Mouse (Mus musculus) olfactory bulb, adult 2 months (tissue): Measurements from ENCODE around the gene Enho. TPM values are rescaled to one million over a fixed set of nuclear protein-coding genes. Genes with fewer than 3 reads are reported as not detected.

ENCODE experiments used
- H3K27ac ChIP-seq: fragments of 200-500 bp; 2 replicates; pipeline ENCODE4 v1.5.1; 2012; ENCODE audit warnings: low read depth, low read length; ENCODE audit not compliant: insufficient read depth
- H3K4me1 ChIP-seq: fragments of 200-500 bp; 2 replicates; pipeline ENCODE4 v1.6.1; 2012; ENCODE audit warnings: low read length; ENCODE audit not compliant: control insufficient read depth, insufficient read depth
- H3K4me3 ChIP-seq: fragments of 200-500 bp; 2 replicates; pipeline ENCODE4 v1.5.1; 2012; ENCODE audit warnings: mild to moderate bottlenecking, low read depth, low read length, moderate library complexity; ENCODE audit not compliant: insufficient read depth
- CTCF ChIP-seq: fragments of 200-500 bp; IDR thresholded peaks from 2 replicates; pipeline ENCODE4 v1.5.1; 2012; ENCODE audit warnings: low read depth, mild to moderate bottlenecking, low read length, moderate library complexity; ENCODE audit not compliant: insufficient read depth
- POLR2A ChIP-seq: fragments of 200-500 bp; IDR thresholded peaks from 2 replicates; pipeline ENCODE4 v1.6.1; 2012; ENCODE audit warnings: mild to moderate bottlenecking, low read depth, low read length, moderate library complexity; ENCODE audit not compliant: insufficient read depth
- WGBS: fragments of 180-500 bp; shearing (Covaris S2); methylation state at CpG from one replicate; pipeline ENCODE4 v1.1.7; 2018; 5-methylcytosine and 5-hydroxymethylcytosine counted together
- polyA plus RNA-seq: library from polyadenylated mRNA; stranded (reverse); fragments of >200 nt; gene quantifications from 2 replicates; pipeline ENCODE4 v1.2.4, GENCODE M21; 2012; ENCODE audit warnings: low replicate concordance; ENCODE audit not compliant: missing spikeins, insufficient read depth, insufficient read length

Enho gene
- polyA plus RNA-seq, 1 experiment: not detected

GRCm38 (mm10) chr4:41666646-41667045 lies 26.5 kb upstream of the Enho start:
- peaks cover 20% of the 10 kb centered on the region for H3K4me1 ChIP-seq
- H3K27ac ChIP-seq: no peak overlapping the region
- TF ChIP-seq POLR2A: no peak
- 79% methylated on average over 11 of the region's 11 CpGs for WGBS
- H3K4me3 ChIP-seq: no peak overlapping the region

GRCm38 (mm10) chr4:41665009-41665675 lies 25.0 kb upstream of the Enho start:
- Histone ChIP-seq H3K4me1 (peaks cover 19% of the 10 kb centered on the region), H3K4me3 (no peak overlapping the region), H3K27ac (no peak overlapping the region)
- 32% methylated on average over 8 of the region's 8 CpGs for WGBS
- no peak for TF ChIP-seq CTCF
- no peak for TF ChIP-seq POLR2A

DNA sequence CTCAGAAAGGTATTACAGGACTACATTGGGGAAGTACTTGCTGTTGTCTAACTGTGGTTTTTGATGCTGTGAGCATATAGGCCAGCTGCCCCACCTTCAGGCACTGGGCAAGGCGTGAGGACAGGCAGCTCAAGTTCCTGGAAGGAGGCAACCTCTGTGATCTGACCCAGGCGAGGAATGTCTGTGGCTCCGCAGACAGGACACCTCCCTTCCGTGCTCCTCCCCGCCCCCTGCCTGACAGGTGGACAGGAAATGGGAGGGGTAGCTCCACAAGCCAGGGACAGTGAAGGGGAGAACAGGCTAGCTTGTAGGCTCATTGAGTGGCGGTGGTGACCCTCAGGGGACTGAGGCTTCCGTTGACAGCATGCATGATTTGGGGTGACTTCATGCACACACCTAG lies 24.4 kb upstream of the Enho start:
- no peak overlapping the region for H3K27ac ChIP-seq

DNA sequence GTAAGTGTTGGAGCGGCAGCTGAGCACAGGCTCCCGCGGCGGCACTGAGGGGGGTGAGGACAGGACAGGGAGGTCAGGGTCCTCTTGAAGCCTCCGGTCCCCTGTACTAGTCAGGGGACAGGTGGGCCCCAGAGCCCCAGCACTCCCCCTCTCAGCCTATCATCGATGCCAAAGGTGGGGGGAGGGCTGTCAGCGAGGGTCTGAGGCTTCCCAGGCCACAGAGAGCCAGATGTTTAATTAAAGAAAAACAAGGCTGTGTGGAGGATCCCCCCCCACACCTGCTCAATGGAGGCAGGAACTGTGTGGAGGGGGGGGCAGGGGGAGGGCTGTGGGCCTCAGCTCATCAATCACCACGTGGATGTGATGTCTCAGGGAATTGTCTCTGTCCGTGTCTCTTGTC lies 23.5 kb upstream of the Enho start:
- Histone ChIP-seq H3K4me1 (peaks cover 19% of the 10 kb centered on the region), H3K27ac (no peak overlapping the region), H3K4me3 (no peak overlapping the region)
- TF ChIP-seq POLR2A (no peak), CTCF (no peak)
- WGBS: 78% methylated on average over 9 of the region's 9 CpGs

More for the DNA sequence above, 24.4 kb upstream of the Enho start:
- no peak overlapping the region for H3K4me3 ChIP-seq
- WGBS: 77% methylated on average over 7 of the region's 7 CpGs
- TF ChIP-seq CTCF (no peak), POLR2A (no peak)
- peaks cover 19% of the 10 kb centered on the region for H3K4me1 ChIP-seq

- no peak overlapping the region for H3K4me3 ChIP-seq
- no peak overlapping the region for H3K27ac ChIP-seq
- 84% methylated on average over 11 of the region's 11 CpGs for WGBS
- TF ChIP-seq POLR2A (no peak), CTCF (no peak)
- H3K4me1 ChIP-seq: peaks cover 19% of the 10 kb centered on the region
Measured at GRCm38 (mm10) chr4:41662723-41663122, 22.6 kb upstream of the Enho start.

DNA sequence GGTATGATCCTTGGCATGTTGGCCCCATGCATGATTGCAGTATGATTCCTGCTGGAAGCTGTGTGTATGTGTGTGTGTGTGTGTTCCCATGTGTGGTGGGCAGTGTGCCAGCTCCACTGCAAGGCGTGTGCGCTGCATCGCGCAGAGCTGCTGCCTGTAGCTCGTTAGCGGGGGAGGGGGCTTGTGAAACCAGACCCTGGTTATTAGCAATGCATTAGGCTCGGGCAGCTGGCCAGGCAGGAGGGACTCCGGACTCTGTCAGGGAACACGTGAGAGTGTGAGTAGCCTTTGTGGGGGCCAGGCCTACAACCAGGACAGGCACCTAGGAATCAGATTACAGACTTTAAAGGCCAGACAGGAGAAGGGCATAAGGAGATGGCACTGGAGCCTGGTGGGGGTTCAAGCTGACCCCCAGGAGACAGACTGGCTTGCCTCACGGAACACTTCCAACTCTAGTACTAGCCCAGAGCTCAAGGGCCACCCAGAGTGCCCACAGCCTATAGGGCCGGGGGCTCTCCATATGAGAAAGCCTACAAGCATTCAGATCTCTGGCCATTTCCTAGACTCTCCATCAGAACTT lies 20.8 kb upstream of the Enho start:
- 61% methylated on average over 11 of the region's 11 CpGs for WGBS
- H3K4me1 ChIP-seq: peaks cover 15% of the 10 kb centered on the region
- no peak overlapping the region for H3K4me3 ChIP-seq
- TF ChIP-seq CTCF (no peak), POLR2A (no peak)
- H3K27ac ChIP-seq: no peak overlapping the region

GRCm38 (mm10) chr4:41659556-41659955 lies 19.4 kb upstream of the Enho start:
- Histone ChIP-seq H3K4me3 (no peak overlapping the region), H3K27ac (no peak overlapping the region), H3K4me1 (peaks cover 2% of the 10 kb centered on the region; the same call in 1 of the 2 replicates)
- WGBS: 67% methylated on average over 13 of the region's 13 CpGs
- TF ChIP-seq CTCF (no peak), POLR2A (no peak)

- WGBS: 59% methylated on average over 25 of the region's 25 CpGs
- TF ChIP-seq CTCF (no peak), POLR2A (no peak)
- H3K4me1 ChIP-seq: 0 out of 2 replicates have a peak, but pooled peaks cover 2% of the 10 kb centered on the region
Measured at GRCm38 (mm10) chr4:41658566-41659384, 18.7 kb upstream of the Enho start.

DNA sequence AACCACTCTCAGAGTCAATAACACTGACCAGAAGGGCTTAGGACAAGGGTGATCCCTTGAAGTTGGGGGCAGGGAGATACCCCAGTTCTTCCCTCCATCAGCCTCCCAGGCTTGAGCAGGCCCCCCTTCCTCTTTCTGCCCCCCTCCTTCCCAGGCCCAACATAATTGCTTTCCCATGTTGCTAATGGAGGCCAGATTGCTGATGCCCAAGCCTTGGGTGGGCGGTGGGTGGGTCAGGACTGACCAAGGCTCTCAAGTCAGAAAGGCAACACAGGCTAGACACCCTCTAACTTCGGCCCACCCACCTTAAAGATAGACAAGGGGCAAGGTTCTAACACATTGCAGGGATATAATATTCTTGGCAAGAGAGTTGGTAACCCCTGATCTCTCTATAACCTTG lies 15.4 kb upstream of the Enho start:
- TF ChIP-seq POLR2A (no peak), CTCF (no peak)
- H3K4me3 ChIP-seq: no peak overlapping the region
- H3K27ac ChIP-seq: no peak overlapping the region
- WGBS: 91% methylated on average over 2 of the region's 2 CpGs
- H3K4me1 ChIP-seq: peaks cover 2% of the 10 kb centered on the region

More at GRCm38 (mm10) chr4:41658566-41659384, 18.7 kb upstream of the Enho start:
- H3K27ac ChIP-seq: no peak overlapping the region
- H3K4me3 ChIP-seq: no peak overlapping the region
